Comparison of ENCODE assay signal across 7 mouse cellular contexts in the genomic region with DNA sequence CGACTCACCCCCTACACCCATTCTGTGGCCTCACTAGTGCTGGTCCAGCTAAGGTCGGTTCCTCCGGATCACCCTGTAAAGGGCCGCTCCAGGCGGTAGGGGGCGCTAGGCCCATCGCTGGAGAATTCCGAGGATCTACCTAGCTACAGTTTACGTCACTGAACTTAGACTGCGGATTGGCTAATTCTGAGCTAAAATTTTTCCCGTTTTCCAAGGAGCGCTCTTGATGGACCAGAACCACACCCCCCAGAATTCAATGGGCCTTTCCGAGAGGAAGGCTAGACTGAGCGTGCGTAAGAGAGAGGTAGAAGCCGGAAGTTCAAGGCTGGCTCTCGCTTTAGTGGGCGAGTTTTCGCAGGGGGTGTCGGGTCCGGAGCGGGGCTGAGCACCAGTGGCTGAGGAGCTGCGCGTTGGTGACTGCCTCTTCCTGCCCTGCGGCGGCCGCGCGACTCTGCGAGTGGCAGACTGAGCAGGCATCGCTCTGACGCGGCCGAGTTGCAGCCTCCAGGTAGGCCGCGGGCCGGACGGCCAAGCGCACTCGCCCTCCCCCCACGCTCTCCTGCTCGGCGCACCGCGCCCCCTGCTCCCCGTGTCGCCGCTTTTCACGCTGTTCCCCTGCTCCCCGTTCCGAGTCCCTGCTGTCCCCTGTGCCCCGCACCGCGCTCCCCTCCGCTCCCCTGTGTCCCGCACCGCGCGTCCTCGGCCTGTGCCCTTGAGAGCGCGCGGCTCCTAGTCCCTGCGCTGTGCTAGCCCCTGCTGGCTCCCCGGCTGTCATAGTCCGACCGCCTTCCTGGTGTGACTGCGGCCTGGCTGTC. TPM values are rescaled to one million over a fixed set of nuclear protein-coding genes. Genes with fewer than 3 reads are reported as not detected.
DNase-seq lines count a peak whose midpoint lies in the region; ATAC-seq lines count a peak whose summit lies in the region.

A gene (plus strand): TSS at position 278 of the 815 bp plus-strand sequence.

- WGBS in embryonic facial prominence, embryonic 12.5 days: under 1% methylated on average over 68 of the region's 68 CpGs
- under 1% methylated on average over 68 of the region's 68 CpGs for WGBS in limb, embryonic 11.5 days
- under 1% methylated on average over 67 of the region's 68 CpGs for WGBS in midbrain, embryonic 14.5 days

- peak within 1 kb of the TSS; percentile 72 for H3K4me2 ChIP-seq in embryonic facial prominence, embryonic 12.5 days (replicated peaks)
- H3K4me2 ChIP-seq in limb, embryonic 11.5 days (ENCODE audit: low read depth, severe bottlenecking): peak within 1 kb of the TSS; percentile 79
- H3K4me2 ChIP-seq in midbrain, embryonic 14.5 days (ENCODE audit: low read length): peak within 1 kb of the TSS; percentile 89

- H3K36me3 ChIP-seq in embryonic facial prominence, embryonic 12.5 days: peaks cover 25% of the 10 kb centered on the region
- H3K36me3 ChIP-seq in limb, embryonic 11.5 days (ENCODE audit: control insufficient read depth, insufficient read depth, low read length): peaks cover 13% of the 10 kb centered on the region
- peaks cover 47% of the 10 kb centered on the region for H3K36me3 ChIP-seq in midbrain, embryonic 14.5 days (ENCODE audit: control insufficient read depth, insufficient read depth, low read length)

- peak within 1 kb of the TSS; percentile 93 for H3K9ac ChIP-seq in embryonic facial prominence, embryonic 12.5 days
- peak within 1 kb of the TSS; percentile 79 for H3K9ac ChIP-seq in limb, embryonic 11.5 days (ENCODE audit: low read length)
- peak within 1 kb of the TSS; percentile 90 for H3K9ac ChIP-seq in midbrain, embryonic 14.5 days (replicated peaks; ENCODE audit: low read length)

- no peaks in the 10 kb centered on the region for H3K9me3 ChIP-seq in embryonic facial prominence, embryonic 12.5 days
- H3K9me3 ChIP-seq in limb, embryonic 11.5 days (ENCODE audit: control insufficient read depth, low read length): peaks cover 3% of the 10 kb centered on the region; the same call in 1 of the 2 replicates
- H3K9me3 ChIP-seq in midbrain, embryonic 14.5 days (ENCODE audit: control insufficient read depth, low read length): no peaks in the 10 kb centered on the region

- H3K4me3 ChIP-seq in embryonic facial prominence, embryonic 12.5 days: peak within 1 kb of the TSS; percentile 99
- peak within 1 kb of the TSS; percentile 78 for H3K4me3 ChIP-seq in limb, embryonic 11.5 days (ENCODE audit: low read depth, low read length)
- peak within 1 kb of the TSS; percentile 96 for H3K4me3 ChIP-seq in midbrain, embryonic 14.5 days (replicated peaks; ENCODE audit: low read depth, low read length)

- DNase-seq in adrenal gland, postnatal 25 days: peak; percentile 91
- peak; percentile 100 for DNase-seq in heart, adult 11 months
- peak; percentile 94 for DNase-seq in kidney, adult 18-20 months
- DNase-seq in limb, embryonic 11.5 days (ENCODE audit: low spot score): peak; percentile 97
- peak; percentile 99 for DNase-seq in midbrain, embryonic 14.5 days
- peak; percentile 88 to 90 for DNase-seq in spleen, adult 18-20 months

- H3K27ac ChIP-seq in embryonic facial prominence, embryonic 12.5 days: peak within 1 kb of the TSS; percentile 92
- peak within 1 kb of the TSS; percentile 88 for H3K27ac ChIP-seq in limb, embryonic 11.5 days (replicated peaks; ENCODE audit: low read depth, low read length)
- H3K27ac ChIP-seq in midbrain, embryonic 14.5 days (replicated peaks; ENCODE audit: low read depth, low read length): peak within 1 kb of the TSS; percentile 91

- peak; percentile 91 for ATAC-seq in embryonic facial prominence, embryonic 12.5 days (ENCODE audit: insufficient number of reproducible peaks, insufficient read depth, low FRiP score, low TSS enrichment)
- peak; percentile 95 for ATAC-seq in limb, embryonic 11.5 days (ENCODE audit: insufficient number of reproducible peaks, low FRiP score, low TSS enrichment, low read depth)
- peak; percentile 95 for ATAC-seq in midbrain, embryonic 14.5 days (ENCODE audit: low FRiP score, low TSS enrichment)

- H3K27me3 ChIP-seq in embryonic facial prominence, embryonic 12.5 days: no peaks in the 10 kb centered on the region
- H3K27me3 ChIP-seq in limb, embryonic 11.5 days (ENCODE audit: control insufficient read depth, insufficient read depth, low read length): no peaks in the 10 kb centered on the region
- H3K27me3 ChIP-seq in midbrain, embryonic 14.5 days (ENCODE audit: control insufficient read depth, insufficient read depth, low read length): no peaks in the 10 kb centered on the region

- peaks cover 29% of the 10 kb centered on the region for H3K4me1 ChIP-seq in embryonic facial prominence, embryonic 12.5 days
- H3K4me1 ChIP-seq in limb, embryonic 11.5 days (ENCODE audit: control insufficient read depth, insufficient read depth, low read length): peaks cover 19% of the 10 kb centered on the region; the same call in 1 of the 2 replicates
- H3K4me1 ChIP-seq in midbrain, embryonic 14.5 days (ENCODE audit: control insufficient read depth, insufficient read depth, low read length): peaks cover 20% of the 10 kb centered on the region

RNA-seq across cellular contexts. Expression of the gene that starts here (rescaled TPM):
- total RNA-seq in adrenal gland, postnatal 25 days (2021): 217 and 256 TPM in 2 replicates
- polyA plus RNA-seq in embryonic facial prominence, embryonic 12.5 days (2016; fragmentation: Nextera tagmentation; extraction: Ambion mirVana): 148 and 161 TPM in 2 replicates
- polyA plus RNA-seq in limb, embryonic 11.5 days (2014; fragmentation: Nextera tagmentation; extraction: Ambion mirVana): 118 and 123 TPM in 2 replicates
- polyA plus RNA-seq in midbrain, embryonic 14.5 days (2014; fragmentation: Nextera tagmentation; extraction: Ambion mirVana): 168 and 206 TPM in 2 replicates

Comparison
In these comparisons a context has a peak if more than half of its experiments do, and no peak if none do; other contexts are left out.
1. Peak in every context shown above with its lines: DNase-seq, ATAC-seq, H3K4me3 ChIP-seq and H3K27ac ChIP-seq.